Mouse (Mus musculus): ENCODE results near the gene Apob. TPM values are rescaled to one million over a fixed set of nuclear protein-coding genes. Genes with fewer than 3 reads are reported as not detected.
A peak's percentile ranks its signal among the peaks of the same experiment; 100 is the strongest.
"Not testable (repeated sequence)": the region's sequence is repeated elsewhere in the genome, so short reads cannot be mapped to it uniquely, and the experiment has no call there.

Apob gene
- total and polyA plus RNA-seq, 2 experiments from 2014 or later = 0.05 TPM; not detected in 1

DNA sequence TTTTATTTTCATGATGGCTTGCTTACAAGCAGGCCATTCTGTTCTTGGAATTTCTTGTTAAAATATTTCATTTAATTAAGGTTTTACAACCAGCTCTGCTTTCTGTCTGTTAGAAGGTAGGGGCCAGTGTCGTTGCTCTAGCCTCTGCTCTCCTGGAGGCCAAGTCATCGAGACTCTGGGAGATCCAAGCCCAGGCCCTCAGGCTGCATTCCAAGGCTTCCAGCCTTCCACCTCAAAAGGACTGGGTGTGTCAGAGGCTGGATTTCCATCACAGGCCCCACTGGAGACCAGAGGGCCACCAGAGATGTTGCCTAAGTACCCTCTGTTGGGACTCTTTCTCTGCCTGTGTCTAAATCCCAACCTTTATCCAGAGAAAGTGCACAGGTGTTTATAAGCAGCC is 52.6 kb downstream of the Apob start:
- DNase-seq (ENCODE audit: low spot score) (no peak), ATAC-seq (ENCODE audit: low FRiP score) (no peak)
- no peak overlapping the region for H3K4me3 ChIP-seq (ENCODE audit: low read depth, low read length)
- no peak overlapping the region for H3K4me2 ChIP-seq (ENCODE audit: low read depth, low read length, poor library complexity, severe bottlenecking)
- no peak overlapping the region for H3K9ac ChIP-seq (replicated peaks; ENCODE audit: low read length, poor library complexity, severe bottlenecking)
- no peaks in the 10 kb centered on the region for H3K36me3 ChIP-seq (ENCODE audit: insufficient read depth, low read length)
- H3K4me1 ChIP-seq (ENCODE audit: insufficient read depth, low read length) = no peaks in the 10 kb centered on the region
- H3K27me3 ChIP-seq (ENCODE audit: insufficient read depth, low read length) = peaks cover 6% of the 10 kb centered on the region; the same call in 1 of the 2 replicates
- WGBS = 69% methylated on average over 2 of the region's 2 CpGs
- no peaks in the 10 kb centered on the region for H3K9me3 ChIP-seq (ENCODE audit: low read length)
- no peak for TF ChIP-seq CTCF (IDR thresholded peaks at IDR 0.05)
- H3K27ac ChIP-seq (ENCODE audit: low read depth, low read length) = no peak overlapping the region

DNA sequence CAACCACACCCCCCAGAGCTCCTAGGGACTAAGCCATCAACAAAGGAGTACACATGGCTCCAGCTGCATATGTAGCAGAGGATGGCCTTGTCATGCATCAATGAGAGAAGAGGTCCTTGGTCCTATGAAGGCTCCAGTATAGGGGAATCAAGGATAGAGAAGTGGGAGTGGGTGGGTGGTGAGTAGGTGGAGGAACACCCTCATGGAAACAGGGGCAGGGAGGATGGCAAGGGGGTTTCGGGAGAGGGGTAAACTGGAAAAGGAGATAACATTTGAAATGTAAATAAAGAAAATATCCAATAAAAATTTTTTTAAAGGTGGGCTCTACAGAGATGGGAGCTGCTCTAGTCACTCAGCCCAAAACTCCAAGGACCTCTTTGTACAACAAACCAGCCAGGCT is 53.7 kb downstream of the Apob start:
- 90% methylated on average over 1 of the region's 1 CpGs for WGBS

DNA sequence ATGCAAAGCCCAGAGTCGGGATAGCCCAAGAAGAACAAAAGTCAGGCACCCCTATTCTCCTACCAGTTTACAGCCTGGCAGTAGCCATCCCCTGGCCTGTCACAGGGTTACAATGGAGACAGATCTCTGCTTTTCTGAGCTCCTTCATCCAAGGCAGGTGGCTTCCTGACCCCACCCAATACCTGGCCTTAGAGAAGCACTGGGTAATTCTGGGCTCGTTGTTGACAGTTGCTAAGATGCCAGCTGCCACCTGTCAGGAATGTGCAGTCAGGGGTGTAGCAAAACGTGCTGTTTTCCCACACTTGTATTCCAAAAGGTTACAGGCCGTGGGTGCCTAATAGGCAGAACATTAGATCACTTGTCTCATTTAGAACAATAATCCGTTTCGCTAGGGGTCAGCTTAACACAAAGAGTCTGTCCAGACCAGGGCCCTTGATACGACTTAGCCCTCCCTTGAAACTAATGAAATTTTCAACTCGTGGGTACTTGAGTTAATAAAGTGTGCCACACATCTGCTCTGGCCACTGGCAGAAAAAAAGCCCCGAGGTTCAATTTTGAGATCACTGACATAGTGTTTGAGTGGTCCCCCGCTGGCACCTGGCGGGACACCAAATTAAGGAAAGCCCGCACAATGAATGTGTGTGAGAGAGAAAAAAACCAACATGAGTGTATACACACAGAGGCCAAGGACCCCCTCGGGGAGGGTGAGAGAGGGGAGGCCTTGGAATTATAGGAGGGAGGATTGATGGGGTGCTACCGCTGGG is 54.3 kb downstream of the Apob start:
- H3K27ac ChIP-seq (ENCODE audit: low read depth, low read length) = no peak overlapping the region
- H3K4me1 ChIP-seq (ENCODE audit: insufficient read depth, low read length) = no peaks in the 10 kb centered on the region
- no peak overlapping the region for H3K4me3 ChIP-seq (ENCODE audit: low read depth, low read length)
- TF ChIP-seq CTCF (IDR thresholded peaks at IDR 0.05) = no peak
- peaks cover 10% of the 10 kb centered on the region; the same call in 1 of the 2 replicates for H3K27me3 ChIP-seq (ENCODE audit: insufficient read depth, low read length)
- no peak overlapping the region for H3K4me2 ChIP-seq (ENCODE audit: low read depth, low read length, poor library complexity, severe bottlenecking)
- peak; percentile 44; the same call in 1 of the 2 replicates for ATAC-seq (ENCODE audit: low FRiP score)
- no peak overlapping the region for H3K9ac ChIP-seq (replicated peaks; ENCODE audit: low read length, poor library complexity, severe bottlenecking)
- H3K36me3 ChIP-seq (ENCODE audit: insufficient read depth, low read length) = no peaks in the 10 kb centered on the region
- WGBS = 15% methylated on average over 14 of the region's 14 CpGs
- peak; percentile 14 for DNase-seq (ENCODE audit: low spot score)
- no peaks in the 10 kb centered on the region for H3K9me3 ChIP-seq (ENCODE audit: low read length)

More for the DNA sequence above, 53.7 kb downstream of the Apob start:
- not testable (repeated sequence) for H3K27me3 ChIP-seq (ENCODE audit: insufficient read depth, low read length); DNase-seq (ENCODE audit: low spot score); H3K9ac ChIP-seq (replicated peaks; ENCODE audit: low read length, poor library complexity, severe bottlenecking); H3K36me3 ChIP-seq (ENCODE audit: insufficient read depth, low read length); ATAC-seq (ENCODE audit: low FRiP score); H3K4me3 ChIP-seq (ENCODE audit: low read depth, low read length); H3K9me3 ChIP-seq (ENCODE audit: low read length); H3K27ac ChIP-seq (ENCODE audit: low read depth, low read length); H3K4me1 ChIP-seq (ENCODE audit: insufficient read depth, low read length); H3K4me2 ChIP-seq (ENCODE audit: low read depth, low read length, poor library complexity, severe bottlenecking)

DNA sequence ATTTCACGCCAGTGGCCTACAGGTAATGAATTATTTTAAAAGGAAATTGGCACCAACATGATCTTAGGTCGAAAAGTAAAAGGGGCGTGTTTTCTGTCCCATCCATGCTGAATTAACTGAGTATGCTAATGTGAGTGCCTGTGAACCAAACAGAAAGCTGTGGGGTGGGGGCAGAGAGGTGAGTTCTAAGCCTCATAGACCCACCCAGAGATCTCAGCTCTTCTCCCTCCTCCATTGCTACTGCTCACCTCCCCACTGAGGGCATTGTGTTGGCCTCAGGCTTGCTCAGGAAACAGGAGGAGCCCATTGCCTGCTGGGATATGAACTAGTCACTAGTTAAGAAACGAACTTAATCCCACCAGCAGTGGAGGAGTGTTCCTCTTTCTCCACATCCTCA is 54.9 kb downstream of the Apob start:
- H3K27ac ChIP-seq (ENCODE audit: low read depth, low read length) = no peak overlapping the region
- TF ChIP-seq CTCF (IDR thresholded peaks at IDR 0.05) = no peak
- no peaks in the 10 kb centered on the region for H3K9me3 ChIP-seq (ENCODE audit: low read length)
- H3K27me3 ChIP-seq (ENCODE audit: insufficient read depth, low read length) = peaks cover 6% of the 10 kb centered on the region; the same call in 1 of the 2 replicates
- H3K4me1 ChIP-seq (ENCODE audit: insufficient read depth, low read length) = no peaks in the 10 kb centered on the region
- ATAC-seq (ENCODE audit: low FRiP score) (no peak), DNase-seq (ENCODE audit: low spot score) (no peak)
- WGBS = 15% methylated on average over 4 of the region's 4 CpGs
- no peaks in the 10 kb centered on the region for H3K36me3 ChIP-seq (ENCODE audit: insufficient read depth, low read length)
- no peak overlapping the region for H3K9ac ChIP-seq (replicated peaks; ENCODE audit: low read length, poor library complexity, severe bottlenecking)
- no peak overlapping the region for H3K4me3 ChIP-seq (ENCODE audit: low read depth, low read length)
- no peak overlapping the region for H3K4me2 ChIP-seq (ENCODE audit: low read depth, low read length, poor library complexity, severe bottlenecking)

DNA sequence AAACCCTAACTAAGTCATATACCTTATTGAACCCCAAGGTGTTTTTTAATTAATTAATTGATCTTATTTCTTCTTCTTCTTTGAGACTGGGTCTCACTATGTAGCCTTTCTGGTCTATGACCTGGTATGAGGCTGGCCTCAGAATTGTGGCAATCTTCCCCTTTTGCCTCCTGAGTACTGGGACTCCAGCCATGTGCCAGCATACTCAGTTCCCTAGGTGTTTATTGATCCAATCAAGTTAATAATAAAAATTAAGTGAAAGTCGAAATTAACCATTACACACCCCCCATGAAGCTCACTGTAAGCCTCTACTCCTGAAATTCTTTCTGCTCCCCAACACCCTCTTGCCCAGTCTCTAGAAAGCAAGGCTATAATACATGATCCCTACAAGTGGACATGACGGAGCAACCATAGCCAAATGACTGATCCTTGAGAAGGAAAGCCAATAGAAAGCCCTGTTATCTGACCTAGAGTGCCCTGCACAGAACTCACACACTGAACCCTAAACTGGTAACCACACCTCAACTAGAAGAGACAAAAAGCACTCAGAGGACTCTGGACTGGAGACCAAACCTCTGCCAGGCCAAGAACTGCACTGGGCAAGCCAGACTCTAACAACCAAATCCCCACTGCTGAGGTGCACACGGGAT is 60.8 kb downstream of the Apob start:
- Histone ChIP-seq H3K36me3 (ENCODE audit: insufficient read depth, low read length) (no peaks in the 10 kb centered on the region), H3K9ac (replicated peaks; ENCODE audit: low read length, poor library complexity, severe bottlenecking) (no peak overlapping the region)
- ATAC-seq (ENCODE audit: low FRiP score) = no peak

More for the DNA sequence above, 60.8 kb downstream of the Apob start:
- WGBS = 86% methylated on average over 3 of the region's 3 CpGs
- DNase-seq (ENCODE audit: low spot score) = no peak
- H3K4me1 ChIP-seq (ENCODE audit: insufficient read depth, low read length) = no peaks in the 10 kb centered on the region
- H3K4me2 ChIP-seq (ENCODE audit: low read depth, low read length, poor library complexity, severe bottlenecking) = no peak overlapping the region
- H3K27me3 ChIP-seq (ENCODE audit: insufficient read depth, low read length) = 0 out of 2 replicates have a peak, but pooled peaks cover 5% of the 10 kb centered on the region
- no peak for TF ChIP-seq CTCF (IDR thresholded peaks at IDR 0.05)
- no peaks in the 10 kb centered on the region for H3K9me3 ChIP-seq (ENCODE audit: low read length)
- H3K27ac ChIP-seq (ENCODE audit: low read depth, low read length) = no peak overlapping the region
- H3K4me3 ChIP-seq (ENCODE audit: low read depth, low read length) = no peak overlapping the region

Data from midbrain, postnatal 0 days (tissue).